Mouse (Mus musculus) embryo, embryonic 10 days (tissue): ENCODE results near the gene Kiss1r.
"Not testable (repeated sequence)": the region's sequence is repeated elsewhere in the genome, so short reads cannot be mapped to it uniquely, and the experiment has no call there.

ENCODE experiments used
- DNase-seq: peaks from one replicate; pipeline ENCODE4 v3.0.0-alpha.2; 2015; ENCODE audit warnings: low spot score

Kiss1r gene

DNA sequence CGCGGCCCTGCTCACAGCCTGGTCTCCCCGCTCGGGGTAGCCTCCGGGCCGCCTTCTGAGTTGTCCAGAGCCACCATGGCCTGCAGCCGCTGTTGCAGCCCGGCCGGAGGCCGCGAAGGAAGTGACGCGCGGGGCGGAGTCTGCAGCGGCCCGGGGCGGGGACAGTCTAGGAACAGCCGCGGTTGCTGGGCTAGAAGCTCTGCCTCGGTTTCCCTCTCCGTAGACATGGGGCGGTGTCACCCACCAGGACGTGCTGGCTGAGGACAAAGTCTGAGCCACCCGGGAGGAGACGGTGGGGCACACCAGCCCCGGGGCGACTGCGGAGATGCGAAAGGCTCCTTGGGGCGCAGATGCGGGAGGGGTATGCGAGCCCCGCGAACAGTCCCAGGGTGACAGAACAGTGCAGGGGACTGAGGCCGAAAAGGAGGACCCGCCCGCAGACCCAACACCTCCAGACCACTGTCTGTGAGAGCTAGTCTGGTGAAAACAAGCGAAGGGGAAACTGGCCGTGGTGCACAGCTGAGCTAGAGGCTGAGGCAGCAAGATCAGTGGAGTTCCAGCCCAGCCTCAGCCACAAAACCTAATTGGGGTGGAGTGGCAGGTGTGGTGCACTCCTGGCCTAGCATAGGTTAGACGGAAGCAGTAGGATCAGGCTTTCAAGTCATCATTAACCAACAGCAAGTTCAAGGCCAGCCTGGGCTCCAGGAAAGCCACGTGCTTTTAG, at the start of gene Kiss1r:
TSS of gene Kiss1r (plus strand) at position 164 of the 724 bp plus-strand sequence.
- peak; percentile 83 for DNase-seq

GRCm38 (mm10) chr10:79871845-79872244, 44.9 kb upstream of the Kiss1r start:
- DNase-seq, result no peak

GRCm38 (mm10) chr10:79872862-79873261, 43.9 kb upstream of the Kiss1r start:
- no peak for DNase-seq

DNA sequence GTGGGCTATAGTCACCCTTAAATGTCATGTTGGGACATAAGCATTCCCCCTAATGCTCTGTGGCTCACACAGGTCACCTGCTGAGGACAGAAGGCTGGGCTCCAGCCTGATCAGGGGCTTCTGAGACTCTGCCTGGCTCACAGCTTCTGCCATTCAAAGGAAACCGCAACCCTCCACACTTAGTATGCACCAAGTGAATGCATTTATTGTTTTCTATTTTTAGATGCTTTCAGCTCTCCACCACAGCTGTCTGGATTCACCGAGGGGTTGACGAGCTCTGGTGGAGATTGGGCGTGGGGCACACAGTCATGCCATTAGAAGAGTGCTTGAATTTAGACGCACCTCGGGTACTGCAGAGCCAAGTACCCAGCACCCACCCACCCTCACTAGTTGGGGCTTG, 43.5 kb upstream of the Kiss1r start:
- no peak for DNase-seq

DNA sequence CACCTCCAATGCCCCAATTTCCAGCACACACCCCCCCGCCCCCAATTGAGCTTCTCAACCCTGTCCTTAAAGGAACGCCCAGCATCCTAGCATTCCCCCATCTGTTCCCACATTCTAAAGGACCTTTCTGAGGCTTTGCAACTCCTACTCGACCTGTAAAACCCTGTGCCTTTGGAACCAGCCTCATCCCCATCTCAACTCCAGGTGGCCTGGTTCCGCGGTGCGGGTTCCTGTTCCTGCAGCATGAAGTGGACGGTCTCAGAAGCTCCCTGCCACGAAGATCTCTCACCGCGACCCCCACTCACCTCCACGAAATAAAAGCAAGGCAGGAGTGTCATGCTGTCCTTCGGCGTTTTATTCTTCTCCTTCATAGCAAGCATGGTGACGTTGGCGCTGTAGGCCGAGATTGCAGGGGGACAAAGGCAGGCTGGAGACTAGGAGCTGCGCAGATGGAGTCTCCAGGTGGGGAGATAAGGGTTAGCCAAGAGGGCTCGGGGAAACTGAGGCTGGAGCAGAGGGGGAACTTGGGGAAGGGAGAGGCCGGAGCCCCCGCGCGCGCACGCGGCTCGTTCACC, 43.0 kb upstream of the Kiss1r start:
- no peak for DNase-seq

- peak; percentile 72 for DNase-seq
Observed at GRCm38 (mm10) chr10:79874290-79874862, 42.4 kb upstream of the Kiss1r start, which contains the start of the genes Prtn3 and Plppr3. Gene Prtn3 (plus strand): TSS chr10:79874476. Gene Plppr3 (minus strand): TSS chr10:79874634.

DNA sequence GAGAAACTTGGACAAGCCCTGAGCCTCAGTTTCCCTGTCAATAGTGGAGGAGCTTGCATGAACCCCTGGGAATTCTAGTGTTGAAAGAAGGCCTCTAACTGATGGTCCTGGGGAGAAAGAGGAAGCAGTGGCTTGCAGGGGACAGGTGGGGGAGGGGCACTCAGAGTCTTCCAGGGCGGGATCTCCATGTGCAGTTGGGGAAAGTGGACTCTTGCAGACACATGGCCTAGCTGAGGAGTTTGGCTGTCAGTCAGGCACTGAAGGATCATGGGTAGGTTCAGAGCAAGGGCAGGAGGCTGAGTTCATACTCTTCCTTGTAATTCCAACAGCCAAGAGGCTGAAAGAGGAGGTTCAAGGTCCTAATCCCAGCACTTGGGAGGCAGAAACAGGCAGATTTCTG, 39.6 kb upstream of the Kiss1r start:
- DNase-seq, result no peak

DNA sequence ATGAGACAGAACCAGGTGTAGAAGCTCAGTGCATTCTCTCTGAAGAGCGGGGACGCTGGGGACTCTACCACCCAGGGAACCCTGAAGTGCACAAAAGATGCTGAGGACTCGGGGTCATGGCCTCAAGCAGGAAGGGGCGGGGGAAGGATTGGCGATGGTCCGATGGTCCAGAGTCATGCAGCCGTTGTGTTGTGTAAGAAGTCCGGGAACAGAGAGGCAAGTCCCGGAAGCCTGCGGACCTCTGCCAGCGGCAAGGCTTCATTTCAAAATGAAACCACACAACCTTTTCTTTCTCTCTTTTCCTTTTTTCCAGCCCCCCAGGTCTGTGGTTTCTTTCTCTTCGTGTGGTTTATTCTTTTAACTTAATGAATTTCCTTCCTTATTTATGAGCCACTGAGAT, 39.0 kb upstream of the Kiss1r start:
- DNase-seq, result no peak

- DNase-seq, result no peak
Observed at GRCm38 (mm10) chr10:79879527-79879926, 37.2 kb upstream of the Kiss1r start.

DNA sequence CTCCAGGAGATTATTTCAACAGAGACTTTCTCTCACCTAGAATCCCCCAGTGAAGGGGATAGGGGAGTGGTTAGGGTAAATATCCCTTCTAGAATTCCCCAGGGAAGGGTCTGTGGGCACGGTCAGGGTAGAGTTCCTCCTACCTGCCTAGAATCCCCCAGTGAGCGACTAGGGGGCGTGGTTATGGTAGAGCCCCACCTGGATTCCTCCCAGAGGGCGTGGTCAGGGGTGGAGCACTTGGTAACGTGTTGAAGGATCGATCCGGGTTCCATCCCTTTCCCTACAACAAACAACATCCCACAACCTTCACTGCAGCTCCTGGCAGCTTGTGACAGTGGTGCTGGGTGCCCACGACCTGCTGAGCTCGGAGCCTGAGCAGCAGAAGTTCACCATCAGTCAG, 36.0 kb upstream of the Kiss1r start:
- no peak for DNase-seq

DNA sequence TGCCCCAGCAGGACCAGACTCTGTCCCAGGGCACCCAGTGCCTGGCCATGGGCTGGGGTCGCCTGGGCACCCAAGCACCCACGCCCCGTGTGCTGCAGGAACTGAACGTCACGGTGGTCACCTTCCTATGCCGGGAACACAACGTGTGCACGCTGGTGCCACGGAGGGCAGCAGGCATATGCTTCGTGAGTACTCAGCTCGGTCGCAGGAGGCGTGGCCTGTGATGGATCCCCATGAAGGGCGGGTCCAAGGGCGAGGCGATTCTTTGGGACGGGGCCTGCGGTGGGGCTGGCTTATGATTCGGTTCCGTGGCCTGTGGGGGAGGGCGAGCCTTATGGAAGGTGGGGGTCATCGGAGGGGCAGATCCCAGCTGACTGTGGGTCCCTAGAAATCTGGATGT, 34.8 kb upstream of the Kiss1r start:
- DNase-seq, result peak; percentile 55

DNA sequence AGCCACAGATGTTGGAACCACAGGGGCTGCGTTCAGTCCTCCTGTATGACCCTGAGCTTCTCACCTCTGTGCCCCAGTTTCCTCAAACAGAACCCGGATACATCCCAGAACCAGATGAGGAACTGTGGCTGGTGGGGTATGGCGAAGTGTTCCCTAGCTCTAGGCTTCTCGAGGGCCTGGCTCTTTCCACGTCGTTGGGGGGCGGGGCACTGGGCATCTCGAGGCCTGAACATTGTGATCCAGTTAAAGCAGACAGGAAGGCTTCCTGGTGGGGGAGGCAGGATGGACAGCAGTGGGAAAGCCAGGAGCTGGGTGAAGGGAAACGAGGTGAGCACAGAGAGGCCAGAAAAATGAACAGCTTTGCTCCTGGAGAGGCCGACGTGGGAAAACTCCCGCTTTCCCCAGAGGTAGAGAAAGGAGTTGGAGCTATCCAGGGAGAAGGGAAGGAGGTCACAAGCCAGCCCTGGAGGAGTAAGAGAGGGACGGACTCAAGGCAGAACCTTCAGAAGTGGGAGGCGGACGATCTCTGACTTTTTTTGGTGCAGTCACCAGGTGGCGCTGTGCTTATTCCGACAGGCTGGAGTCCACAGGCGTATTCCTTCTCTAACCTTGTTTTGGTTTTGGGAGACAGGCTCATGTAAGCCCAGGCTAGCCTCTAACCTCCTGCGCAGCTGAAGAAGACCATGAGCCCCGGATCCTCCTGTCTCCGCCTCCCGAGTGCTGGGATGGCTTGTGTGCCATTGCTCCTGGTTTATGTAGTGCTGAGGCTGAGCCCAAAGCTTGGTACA, 33.3 kb upstream of the Kiss1r start:
- DNase-seq, result peak; percentile 88

GRCm38 (mm10) chr10:79884446-79884845, 32.3 kb upstream of the Kiss1r start:
- DNase-seq, result no peak

- DNase-seq, result not testable (repeated sequence)
Observed at GRCm38 (mm10) chr10:79884938-79885337, 31.8 kb upstream of the Kiss1r start.

- no peak for DNase-seq
Observed at GRCm38 (mm10) chr10:79886054-79886453, 30.7 kb upstream of the Kiss1r start, which contains the start of gene Elane. Gene Elane (plus strand): TSS chr10:79886247.

GRCm38 (mm10) chr10:79886611-79887010, 30.2 kb upstream of the Kiss1r start:
- no peak for DNase-seq

DNA sequence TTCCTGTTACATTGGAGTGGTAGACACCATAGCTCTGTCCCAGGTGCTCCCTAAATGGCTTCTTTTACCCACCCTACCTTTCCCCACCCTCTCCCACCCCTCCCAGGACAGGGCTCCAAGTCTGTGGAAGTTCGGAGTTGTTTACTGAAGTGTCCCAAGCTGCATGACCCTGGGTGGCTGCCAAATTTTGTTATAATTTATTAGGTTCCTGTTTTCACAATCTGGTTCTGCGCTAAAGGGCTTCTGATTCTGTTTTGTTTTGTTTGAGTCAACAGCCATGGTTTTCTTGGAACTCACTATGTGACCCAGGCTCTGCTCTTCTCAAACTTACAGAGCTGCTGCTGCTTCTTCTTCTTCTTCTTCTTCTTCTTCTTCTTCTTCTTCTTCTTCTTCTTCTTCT, 27.4 kb upstream of the Kiss1r start:
- no peak for DNase-seq

GRCm38 (mm10) chr10:79890670-79891069, 26.1 kb upstream of the Kiss1r start, which contains the start of gene Cfd:
Gene Cfd (plus strand): TSS chr10:79890853.
- no peak for DNase-seq

DNA sequence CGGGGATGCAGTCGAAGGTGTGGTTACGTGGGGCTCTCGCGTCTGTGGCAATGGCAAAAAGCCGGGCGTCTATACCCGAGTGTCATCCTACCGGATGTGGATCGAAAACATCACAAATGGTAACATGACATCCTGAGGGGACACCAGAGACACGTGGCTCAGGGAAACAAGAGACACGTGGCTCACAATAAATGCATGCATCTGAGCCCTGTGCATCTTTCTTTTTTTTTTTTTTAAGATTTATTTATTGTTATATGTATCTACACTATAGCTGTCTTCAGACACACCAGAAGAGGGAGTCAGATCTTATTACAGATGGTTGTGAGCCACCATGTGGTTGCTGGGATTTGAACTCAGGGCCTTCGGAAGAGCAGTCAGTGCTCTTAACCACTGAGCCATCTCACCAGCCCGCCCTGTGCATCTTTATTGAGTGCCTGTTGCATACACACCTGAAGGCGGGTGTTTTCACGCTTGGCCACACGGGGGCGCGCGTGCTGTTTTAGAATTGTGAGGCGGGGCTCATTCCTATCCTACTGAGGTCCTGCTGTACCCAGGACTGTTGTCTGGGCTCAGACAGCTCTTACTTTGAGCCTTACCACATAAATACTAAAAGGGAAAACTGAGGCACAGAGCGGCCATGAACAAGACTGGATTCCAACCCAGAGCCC, 24.2 kb upstream of the Kiss1r start:
- peak; percentile 86 for DNase-seq

DNA sequence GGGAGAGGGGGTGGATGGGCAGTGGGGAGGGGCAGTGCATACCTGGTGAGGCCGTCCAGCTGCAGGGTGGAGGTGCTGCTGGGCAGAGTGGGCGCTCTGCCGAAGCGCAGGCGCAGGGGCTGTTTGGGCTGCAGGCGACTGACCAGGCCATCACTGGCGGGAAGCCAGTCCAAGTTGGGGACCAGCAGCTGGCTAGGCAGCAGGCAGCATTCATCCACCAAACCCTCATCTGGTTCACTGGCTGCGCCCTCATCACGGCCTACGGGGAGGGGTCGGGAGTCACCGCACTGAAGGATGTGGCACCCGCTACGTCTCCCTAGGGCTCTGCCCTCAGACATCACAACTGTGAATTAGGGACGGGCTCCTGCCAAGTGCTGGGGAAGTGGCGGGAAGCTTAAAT, 20.5 kb upstream of the Kiss1r start:
- no peak for DNase-seq

- DNase-seq, result no peak
Observed at GRCm38 (mm10) chr10:79896814-79897213, 20.0 kb upstream of the Kiss1r start.
